Mouse (Mus musculus): ENCODE results near the gene Teddm1a. TPM values are rescaled to one million over a fixed set of nuclear protein-coding genes. Genes with fewer than 3 reads are reported as not detected.
A peak's percentile ranks its signal among the peaks of the same experiment; 100 is the strongest.

Gene Teddm1a
- total RNA-seq, 1 experiment from 2014 or later: not detected

- peak in 1 of 2 experiments; percentile 4; a peak in 1 of 4 replicates for ATAC-seq (replicated peaks in 1 of 2; ENCODE audit: insufficient read depth in 1 of 2, low FRiP score in 2 of 2, low TSS enrichment in 1 of 2, low read depth in 1 of 2, poor library complexity in 2 of 2, severe bottlenecking in 2 of 2)
Measured at GRCm38 (mm10) chr1:153900381-153900780, 8.8 kb downstream of the Teddm1a start.

GRCm38 (mm10) chr1:153900860-153901730 is 9.6 kb downstream of the Teddm1a start:
- ATAC-seq (replicated peaks in 1 of 2; ENCODE audit: insufficient read depth in 1 of 2, low FRiP score in 2 of 2, low TSS enrichment in 1 of 2, low read depth in 1 of 2, poor library complexity in 2 of 2, severe bottlenecking in 2 of 2): no peak

GRCm38 (mm10) chr1:153903006-153903405 is 11.5 kb downstream of the Teddm1a start:
- no peak for ATAC-seq (replicated peaks in 1 of 2; ENCODE audit: insufficient read depth in 1 of 2, low FRiP score in 2 of 2, low TSS enrichment in 1 of 2, low read depth in 1 of 2, poor library complexity in 2 of 2, severe bottlenecking in 2 of 2)

GRCm38 (mm10) chr1:153904236-153904635 is 12.7 kb downstream of the Teddm1a start:
- ATAC-seq (replicated peaks in 1 of 2; ENCODE audit: insufficient read depth in 1 of 2, low FRiP score in 2 of 2, low TSS enrichment in 1 of 2, low read depth in 1 of 2, poor library complexity in 2 of 2, severe bottlenecking in 2 of 2): no peak

GRCm38 (mm10) chr1:153905884-153906283 is 14.3 kb downstream of the Teddm1a start:
- no peak for ATAC-seq (replicated peaks in 1 of 2; ENCODE audit: insufficient read depth in 1 of 2, low FRiP score in 2 of 2, low TSS enrichment in 1 of 2, low read depth in 1 of 2, poor library complexity in 2 of 2, severe bottlenecking in 2 of 2)

GRCm38 (mm10) chr1:153908208-153908607 is 16.7 kb downstream of the Teddm1a start:
- no peak for ATAC-seq (replicated peaks in 1 of 2; ENCODE audit: insufficient read depth in 1 of 2, low FRiP score in 2 of 2, low TSS enrichment in 1 of 2, low read depth in 1 of 2, poor library complexity in 2 of 2, severe bottlenecking in 2 of 2)

GRCm38 (mm10) chr1:153908741-153909140 is 17.2 kb downstream of the Teddm1a start:
- no peak for ATAC-seq (replicated peaks in 1 of 2; ENCODE audit: insufficient read depth in 1 of 2, low FRiP score in 2 of 2, low TSS enrichment in 1 of 2, low read depth in 1 of 2, poor library complexity in 2 of 2, severe bottlenecking in 2 of 2)

GRCm38 (mm10) chr1:153909213-153909962 is 17.8 kb downstream of the Teddm1a start:
- peak; percentile 78 to 79 for ATAC-seq (replicated peaks in 1 of 2; ENCODE audit: insufficient read depth in 1 of 2, low FRiP score in 2 of 2, low TSS enrichment in 1 of 2, low read depth in 1 of 2, poor library complexity in 2 of 2, severe bottlenecking in 2 of 2)

GRCm38 (mm10) chr1:153909963-153910291 is 18.4 kb downstream of the Teddm1a start:
- peak in 1 of 2 experiments; percentile 16; a peak in 1 of 4 replicates for ATAC-seq (replicated peaks in 1 of 2; ENCODE audit: insufficient read depth in 1 of 2, low FRiP score in 2 of 2, low TSS enrichment in 1 of 2, low read depth in 1 of 2, poor library complexity in 2 of 2, severe bottlenecking in 2 of 2)

- ATAC-seq (replicated peaks in 1 of 2; ENCODE audit: insufficient read depth in 1 of 2, low FRiP score in 2 of 2, low TSS enrichment in 1 of 2, low read depth in 1 of 2, poor library complexity in 2 of 2, severe bottlenecking in 2 of 2): peak; percentile 29 to 40; a peak in 3 of 4 replicates
Measured at GRCm38 (mm10) chr1:153910423-153910822, 18.9 kb downstream of the Teddm1a start.

GRCm38 (mm10) chr1:153911276-153911795 is 19.8 kb downstream of the Teddm1a start:
- ATAC-seq (replicated peaks in 1 of 2; ENCODE audit: insufficient read depth in 1 of 2, low FRiP score in 2 of 2, low TSS enrichment in 1 of 2, low read depth in 1 of 2, poor library complexity in 2 of 2, severe bottlenecking in 2 of 2): no peak

GRCm38 (mm10) chr1:153913869-153914268 is 22.3 kb downstream of the Teddm1a start:
- ATAC-seq (replicated peaks in 1 of 2; ENCODE audit: insufficient read depth in 1 of 2, low FRiP score in 2 of 2, low TSS enrichment in 1 of 2, low read depth in 1 of 2, poor library complexity in 2 of 2, severe bottlenecking in 2 of 2): 0 out of 4 replicates have a peak, but pooled peaks of 1 of the 2 experiments have one; percentile 22

GRCm38 (mm10) chr1:153918521-153919206 is 27.1 kb downstream of the Teddm1a start:
- ATAC-seq (replicated peaks in 1 of 2; ENCODE audit: insufficient read depth in 1 of 2, low FRiP score in 2 of 2, low TSS enrichment in 1 of 2, low read depth in 1 of 2, poor library complexity in 2 of 2, severe bottlenecking in 2 of 2): no peak

- ATAC-seq (replicated peaks in 1 of 2; ENCODE audit: insufficient read depth in 1 of 2, low FRiP score in 2 of 2, low TSS enrichment in 1 of 2, low read depth in 1 of 2, poor library complexity in 2 of 2, severe bottlenecking in 2 of 2): no peak
Measured at GRCm38 (mm10) chr1:153921642-153922041, 30.1 kb downstream of the Teddm1a start.

GRCm38 (mm10) chr1:153922571-153923021 is 31.1 kb downstream of the Teddm1a start:
- ATAC-seq (replicated peaks in 1 of 2; ENCODE audit: insufficient read depth in 1 of 2, low FRiP score in 2 of 2, low TSS enrichment in 1 of 2, low read depth in 1 of 2, poor library complexity in 2 of 2, severe bottlenecking in 2 of 2): no peak

- peak; percentile 69 to 89 for ATAC-seq (replicated peaks in 1 of 2; ENCODE audit: insufficient read depth in 1 of 2, low FRiP score in 2 of 2, low TSS enrichment in 1 of 2, low read depth in 1 of 2, poor library complexity in 2 of 2, severe bottlenecking in 2 of 2)
Measured at GRCm38 (mm10) chr1:153924395-153925385, 33.1 kb downstream of the Teddm1a start.

All from hematopoietic stem cell, adult 5-6 weeks (primary cell).